Mouse (Mus musculus) liver, embryonic 14.5 days (tissue): ENCODE data around the gene Olfr70. TPM values are rescaled to one million over a fixed set of nuclear protein-coding genes. Genes with fewer than 3 reads are reported as not detected.

Experiments
- ATAC-seq: fragments of 200-750 bp; cut with Nextera tagmentation; 2 replicates; pipeline ENCODE4 v1.8.0; 2017; ENCODE audit warnings: moderate number of reproducible peaks, mild to moderate bottlenecking, moderate library complexity; ENCODE audit not compliant: insufficient read depth
- DNase-seq, 3 experiments: peaks; one replicate each; pipeline ENCODE4 v3.0.0-alpha.2; 2012 to 2013; ENCODE audit warnings: low read depth in 3 of 3, low spot score in 3 of 3
- H3K27ac ChIP-seq: fragments of 300-500 bp; sonication (generic); 2 replicates; pipeline ENCODE4 v1.5.1; 2014; ENCODE audit warnings: moderate library complexity, mild to moderate bottlenecking, control low read depth, inconsistent platforms
- H3K27me3 ChIP-seq: fragments of 300-500 bp; sonication (generic); 2 replicates; pipeline ENCODE4 v1.6.1; 2014; ENCODE audit warnings: mild to moderate bottlenecking, low read length, moderate library complexity; ENCODE audit not compliant: control insufficient read depth, insufficient read depth
- H3K36me3 ChIP-seq: fragments of 300-500 bp; sonication (generic); replicated peaks from 2 replicates; pipeline ENCODE4 v1.6.1; 2014; ENCODE audit warnings: low read depth; ENCODE audit not compliant: control insufficient read depth, insufficient read depth
- H3K4me1 ChIP-seq, 2 experiments: fragments of 200-500 bp in 1 of 2; fragments of 300-500 bp in 1 of 2; sonication (generic) in 1 of 2; replicated peaks; 2 replicates each; pipeline ENCODE4 v1.6.1; 2012 to 2014; ENCODE audit warnings: antibody characterized with exemption in 1 of 2, inconsistent platforms in 1 of 2, low read length in 1 of 2; ENCODE audit not compliant: control insufficient read depth in 2 of 2, insufficient read depth in 2 of 2
- H3K4me2 ChIP-seq: fragments of 300-500 bp; sonication (generic); 2 replicates; pipeline ENCODE4 v1.6.1; 2014; ENCODE audit warnings: low read depth, mild to moderate bottlenecking, control low read depth, moderate library complexity
- H3K4me3 ChIP-seq, 2 experiments: fragments of 200-500 bp in 1 of 2; fragments of 300-500 bp in 1 of 2; sonication (generic) in 1 of 2; 2 replicates each; pipeline ENCODE4 v1.5.1; 2012 to 2014; ENCODE audit warnings: low read depth in 2 of 2, low read length in 2 of 2, mild to moderate bottlenecking in 2 of 2, control low read depth in 1 of 2, inconsistent platforms in 1 of 2, moderate library complexity in 1 of 2; ENCODE audit not compliant: insufficient read depth in 1 of 2
- H3K9ac ChIP-seq: fragments of 300-500 bp; sonication (generic); replicated peaks from 2 replicates; pipeline ENCODE4 v1.6.1; 2014; ENCODE audit warnings: mild to moderate bottlenecking, control low read depth, moderate library complexity
- H3K9me3 ChIP-seq: fragments of 300-500 bp; sonication (generic); 2 replicates; pipeline ENCODE4 v1.6.1; 2016; ENCODE audit warnings: low read length, mixed read lengths; ENCODE audit not compliant: control insufficient read depth
- CTCF ChIP-seq: IDR thresholded peaks from 2 replicates; pipeline ENCODE4 v1.5.1; 2016; ENCODE audit warnings: antibody characterized with exemption, low read depth, control low read depth
- EP300 ChIP-seq: IDR thresholded peaks from 2 replicates; pipeline ENCODE4 v1.6.1; 2016; ENCODE audit warnings: antibody characterized with exemption, low read depth
- WGBS: fragments of 180-500 bp; shearing (Covaris S2); extraction: QIAGEN DNeasy Blood & Tissue Kit; methylation state at CpG from one replicate; pipeline ENCODE4 v1.1.7; 2014; ENCODE audit not compliant: insufficient replicate concordance; 5-methylcytosine and 5-hydroxymethylcytosine counted together
- polyA plus RNA-seq, 2 experiments: library from polyadenylated mRNA; depleted of rRNA in 1 of 2; stranded (reverse) in 1 of 2; unstranded in 1 of 2; fragments of >200 nt; fragmentation: Nextera tagmentation in 1 of 2; extraction: Ambion mirVana in 1 of 2; gene quantifications; 2 replicates each; pipeline versions ENCODE4 v1.2.1 to v1.2.3; 2012 to 2014

Gene Olfr70
- polyA plus RNA-seq, 2 experiments = not detected

DNA sequence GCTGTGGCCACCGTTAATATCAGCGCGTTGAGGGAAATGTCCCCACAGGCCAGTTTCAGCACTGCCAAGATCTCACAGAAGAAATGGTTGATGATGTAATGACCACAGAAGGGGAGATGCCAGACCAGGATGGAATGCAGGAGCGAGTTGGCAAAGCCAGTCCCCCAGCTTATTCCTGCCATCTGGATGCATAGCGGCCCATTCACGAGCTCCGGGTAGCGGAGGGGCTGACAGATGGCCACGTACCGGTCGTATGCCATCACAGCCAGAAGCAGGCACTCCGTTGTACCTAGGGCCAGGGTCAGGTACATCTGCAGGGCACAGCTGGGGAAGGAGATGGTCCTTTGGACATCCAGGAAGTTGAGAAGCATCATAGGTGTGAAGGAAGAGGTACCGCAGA lies 4.0 kb downstream of the Olfr70 start:
- Histone ChIP-seq H3K4me2 (no peak overlapping the region), H3K9me3 (no peaks in the 10 kb centered on the region), H3K4me1 (peaks cover 11 to 29% of the 10 kb centered on the region in 2 experiments; a peak in 3 of 4 replicates), H3K4me3 (no peak overlapping the region), H3K27me3 (no peaks in the 10 kb centered on the region), H3K36me3 (no peaks in the 10 kb centered on the region), H3K27ac (no peak overlapping the region), H3K9ac (no peak overlapping the region)
- TF ChIP-seq EP300 = no peak
- TF ChIP-seq CTCF = no peak
- DNase-seq (no peak), ATAC-seq (no peak)
- WGBS = 83% methylated on average over 13 of the region's 13 CpGs

DNA sequence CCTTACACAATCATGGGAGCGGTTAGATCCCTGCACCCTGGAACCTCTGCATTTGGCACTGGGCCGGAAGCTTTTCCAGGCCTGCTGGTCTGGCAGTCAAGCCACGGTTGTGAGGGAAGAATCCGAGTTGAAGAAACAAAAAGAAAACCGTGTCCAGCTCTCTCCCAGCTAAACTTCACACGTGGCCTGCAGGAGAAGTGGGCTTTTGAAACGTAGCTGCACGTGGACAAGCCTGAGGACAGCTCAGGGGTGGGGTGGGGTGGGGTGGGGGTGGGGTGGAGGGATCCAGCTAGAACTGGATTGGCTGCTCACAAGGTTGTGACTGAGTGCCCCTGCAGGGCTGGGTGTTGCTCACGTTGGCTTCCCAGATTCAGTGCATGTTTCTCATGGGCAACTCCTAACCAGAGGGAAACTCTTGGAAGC lies 5.3 kb downstream of the Olfr70 start:
- ATAC-seq (no peak; the same call in 1 of the 2 replicates), DNase-seq (no peak)
- H3K4me2 ChIP-seq = no peak overlapping the region
- no peak overlapping the region for H3K4me3 ChIP-seq
- no peak overlapping the region for H3K9ac ChIP-seq
- no peaks in the 10 kb centered on the region for H3K36me3 ChIP-seq
- H3K27me3 ChIP-seq = no peaks in the 10 kb centered on the region
- H3K4me1 ChIP-seq = peaks cover 11 to 29% of the 10 kb centered on the region in 2 experiments; a peak in 3 of 4 replicates
- no peaks in the 10 kb centered on the region for H3K9me3 ChIP-seq
- TF ChIP-seq CTCF = no peak
- TF ChIP-seq EP300 = no peak
- 20% methylated on average over 9 of the region's 9 CpGs for whole genome bisulfite sequencing
- no peak overlapping the region for H3K27ac ChIP-seq

DNA sequence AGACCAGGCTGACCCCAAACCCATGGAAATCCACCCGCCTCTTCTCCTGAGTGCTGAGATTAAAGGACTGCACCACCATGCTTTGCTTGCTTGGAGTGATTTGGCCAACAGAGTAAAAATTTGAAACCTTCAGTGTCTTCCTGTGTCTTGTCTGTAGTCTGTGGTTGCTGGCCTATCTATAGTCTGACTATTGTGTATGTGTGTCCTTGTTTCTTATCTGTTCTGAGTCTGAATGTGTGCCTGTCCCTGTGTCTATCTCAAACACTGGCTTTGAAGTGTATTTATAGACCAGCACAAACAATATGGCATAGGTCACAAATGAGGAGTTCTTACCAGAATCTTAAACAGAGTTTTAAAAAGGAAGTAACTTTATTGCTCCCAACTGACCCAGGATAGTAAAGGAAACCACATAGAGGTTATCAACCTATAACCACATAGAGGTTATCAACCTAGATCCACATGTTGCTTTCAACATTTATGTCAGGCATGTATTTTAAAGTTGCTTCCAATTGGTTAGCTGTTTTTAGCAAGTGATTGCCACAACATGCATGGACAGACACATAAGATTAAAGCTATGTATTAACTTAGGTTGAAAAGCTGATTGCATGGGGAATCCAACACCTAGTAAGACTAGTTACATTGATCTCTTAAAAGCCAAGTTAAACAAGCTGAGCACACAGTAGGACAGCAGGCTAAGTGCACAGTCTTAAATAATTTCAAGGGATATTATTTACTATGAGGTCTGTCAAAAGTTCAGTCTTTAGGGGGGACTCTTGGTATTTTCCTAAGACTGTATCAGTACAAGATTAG lies 6.0 kb downstream of the Olfr70 start:
- Histone ChIP-seq H3K9me3 (no peaks in the 10 kb centered on the region), H3K27me3 (no peaks in the 10 kb centered on the region), H3K27ac (no peak overlapping the region), H3K4me2 (no peak overlapping the region), H3K9ac (no peak overlapping the region), H3K36me3 (no peaks in the 10 kb centered on the region), H3K4me1 (peaks cover 11 to 29% of the 10 kb centered on the region in 2 experiments; a peak in 3 of 4 replicates), H3K4me3 (no peak overlapping the region)
- no peak for TF ChIP-seq EP300
- no peak for TF ChIP-seq CTCF
- ATAC-seq = peak; percentile 52; the same call in 1 of the 2 replicates
- 17% methylated on average over 1 of the region's 1 CpGs for WGBS
- DNase-seq = no peak

DNA sequence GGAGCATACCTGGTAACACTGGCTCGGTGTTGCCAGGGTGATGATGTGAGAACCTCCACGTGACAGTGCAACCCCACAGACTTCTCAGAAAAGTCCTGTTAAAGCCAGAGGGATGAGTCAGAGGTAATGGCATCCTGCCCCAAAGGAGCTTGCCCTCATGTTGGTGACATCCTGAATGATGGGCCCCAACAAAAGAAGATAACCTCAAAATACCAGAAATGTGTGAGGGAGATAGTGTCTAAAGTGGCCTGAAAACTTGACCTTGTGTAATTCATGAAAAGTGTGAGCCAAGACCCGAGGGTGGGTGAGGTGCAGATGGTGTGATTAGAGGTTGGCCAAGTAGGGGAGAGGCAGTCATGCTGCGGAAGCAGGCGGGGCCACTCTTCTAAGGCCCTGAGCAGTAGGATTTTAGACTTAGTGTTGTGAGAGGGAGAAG lies 6.8 kb downstream of the Olfr70 start:
- Histone ChIP-seq H3K9me3 (no peaks in the 10 kb centered on the region), H3K4me3 (no peak overlapping the region), H3K4me1 (peaks cover 11 to 29% of the 10 kb centered on the region in 2 experiments; a peak in 3 of 4 replicates), H3K9ac (no peak overlapping the region), H3K36me3 (no peaks in the 10 kb centered on the region), H3K27me3 (no peaks in the 10 kb centered on the region), H3K4me2 (no peak overlapping the region), H3K27ac (no peak overlapping the region)
- WGBS = 19% methylated on average over 5 of the region's 5 CpGs
- no peak for TF ChIP-seq EP300
- no peak for TF ChIP-seq CTCF
- DNase-seq = no peak
- ATAC-seq = 0 out of 2 replicates have a peak, but pooled peaks have one; percentile 37

DNA sequence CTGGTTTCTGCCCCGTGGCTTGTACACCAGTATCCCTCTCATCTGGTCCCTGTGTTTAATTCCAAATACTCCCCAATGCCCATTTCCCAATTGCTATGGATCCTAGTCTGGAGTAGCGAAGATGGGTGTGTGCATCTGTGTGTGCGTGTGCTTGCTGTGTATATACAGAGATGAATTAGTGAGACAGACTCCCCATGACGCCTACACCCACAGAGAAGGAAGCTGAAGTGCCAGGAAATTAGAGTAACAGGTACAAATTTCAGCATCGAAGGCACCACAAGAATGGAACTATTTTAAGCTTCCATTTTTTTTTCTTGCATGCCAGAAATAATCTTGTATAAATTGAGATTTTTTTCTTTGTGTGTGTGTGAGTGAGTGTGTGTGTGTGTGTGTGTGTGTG lies 9.6 kb downstream of the Olfr70 start:
- no peak for TF ChIP-seq CTCF
- TF ChIP-seq EP300 = no peak
- no peak overlapping the region for H3K27ac ChIP-seq
- no peak overlapping the region for H3K9ac ChIP-seq
- H3K4me1 ChIP-seq = peaks cover 11 to 29% of the 10 kb centered on the region in 2 experiments; a peak in 3 of 4 replicates
- no peaks in the 10 kb centered on the region for H3K36me3 ChIP-seq
- WGBS = 52% methylated on average over 5 of the region's 5 CpGs
- no peak overlapping the region for H3K4me3 ChIP-seq
- no peaks in the 10 kb centered on the region for H3K9me3 ChIP-seq
- no peaks in the 10 kb centered on the region for H3K27me3 ChIP-seq
- ATAC-seq = no peak
- H3K4me2 ChIP-seq = no peak overlapping the region
- no peak for DNase-seq
